Mouse (Mus musculus) spleen, adult 2 months (tissue): ENCODE results near the gene Adam17.

Source experiments
- CTCF ChIP-seq: fragments of 200-500 bp; IDR thresholded peaks from 2 replicates; pipeline ENCODE4 v1.5.1; 2011; ENCODE audit warnings: mild to moderate bottlenecking, inconsistent platforms; ENCODE audit not compliant: insufficient read depth, insufficient read length, insufficient replicate concordance; ENCODE audit errors: extremely low read depth
- POLR2A ChIP-seq: fragments of 200-500 bp; IDR thresholded peaks from 2 replicates; pipeline ENCODE4 v1.6.1; 2011; ENCODE audit warnings: low read depth, low read length, inconsistent platforms

GRCm38 (mm10) chr12:21410620-21411019 is 37.2 kb upstream of the Adam17 start:
- no peak for TF ChIP-seq CTCF
- TF ChIP-seq POLR2A, result no peak
